Mouse (Mus musculus) bone marrow, adult 2 months (tissue): ENCODE measurements around the gene Gm49354.

Source experiments
- CTCF ChIP-seq: fragments of 200-500 bp; IDR thresholded peaks from 2 replicates; pipeline ENCODE4 v1.5.1; 2011; ENCODE audit warnings: low read length, control low read depth; ENCODE audit not compliant: control insufficient read depth, insufficient read depth
- POLR2A ChIP-seq: fragments of 200-500 bp; IDR thresholded peaks from 2 replicates; pipeline ENCODE4 v1.6.1; 2011; ENCODE audit warnings: low read depth, mild to moderate bottlenecking, control low read depth, low read length, borderline replicate concordance; ENCODE audit not compliant: control insufficient read depth

GRCm38 (mm10) chr13:59745462-59745861 is 36.6 kb downstream of the Gm49354 start:
- TF ChIP-seq CTCF (no peak), POLR2A (no peak)
